Mouse (Mus musculus): ENCODE data around the gene Sipa1l3. TPM values are rescaled to one million over a fixed set of nuclear protein-coding genes. Genes with fewer than 3 reads are reported as not detected.
A peak's percentile ranks its signal among the peaks of the same experiment; 100 is the strongest.

Gene Sipa1l3
- polyA plus RNA-seq, 1 experiment from 2014 or later, result 13.9 TPM

- Histone ChIP-seq H3K4me2 (replicated peaks) (no peak overlapping the region), H3K9ac (no peak overlapping the region), H3K36me3 (no peaks in the 10 kb centered on the region), H3K4me3 (no peak overlapping the region), H3K27me3 (no peaks in the 10 kb centered on the region), H3K27ac (no peak overlapping the region), H3K9me3 (no peaks in the 10 kb centered on the region), H3K4me1 (peaks cover 30% of the 10 kb centered on the region)
- WGBS, result 75% methylated on average over 7 of the region's 7 CpGs
- ATAC-seq (ENCODE audit: low FRiP score, low read depth), result no peak
Measured at GRCm38 (mm10) chr7:29469602-29470344, 48.7 kb downstream of the Sipa1l3 start.

- H3K4me1 ChIP-seq, result peaks cover 30% of the 10 kb centered on the region
- no peak overlapping the region for H3K4me2 ChIP-seq (replicated peaks)
- H3K4me3 ChIP-seq, result no peak overlapping the region
- no peak overlapping the region for H3K27ac ChIP-seq
- H3K36me3 ChIP-seq, result no peaks in the 10 kb centered on the region
- no peak for ATAC-seq (ENCODE audit: low FRiP score, low read depth)
- H3K27me3 ChIP-seq, result no peaks in the 10 kb centered on the region
- no peak overlapping the region for H3K9ac ChIP-seq
- H3K9me3 ChIP-seq, result no peaks in the 10 kb centered on the region
- WGBS, result 90% methylated on average over 5 of the region's 5 CpGs
Measured at GRCm38 (mm10) chr7:29468593-29468992, 49.8 kb downstream of the Sipa1l3 start.

GRCm38 (mm10) chr7:29466585-29466984 is 51.9 kb downstream of the Sipa1l3 start:
- Histone ChIP-seq H3K9ac (no peak overlapping the region), H3K4me1 (peaks cover 29% of the 10 kb centered on the region), H3K27ac (no peak overlapping the region), H3K4me2 (replicated peaks) (no peak overlapping the region), H3K4me3 (no peak overlapping the region), H3K9me3 (no peaks in the 10 kb centered on the region), H3K27me3 (no peaks in the 10 kb centered on the region), H3K36me3 (no peaks in the 10 kb centered on the region)
- WGBS, result 72% methylated on average over 10 of the region's 10 CpGs
- no peak for ATAC-seq (ENCODE audit: low FRiP score, low read depth)

- H3K9ac ChIP-seq, result no peak overlapping the region
- no peak overlapping the region for H3K4me2 ChIP-seq (replicated peaks)
- H3K27ac ChIP-seq, result no peak overlapping the region
- H3K4me1 ChIP-seq, result peaks cover 27% of the 10 kb centered on the region
- no peaks in the 10 kb centered on the region for H3K27me3 ChIP-seq
- no peak overlapping the region for H3K4me3 ChIP-seq
- H3K9me3 ChIP-seq, result no peaks in the 10 kb centered on the region
- no peak for ATAC-seq (ENCODE audit: low FRiP score, low read depth)
- 84% methylated on average over 4 of the region's 4 CpGs for WGBS
- no peaks in the 10 kb centered on the region for H3K36me3 ChIP-seq
Measured at GRCm38 (mm10) chr7:29465736-29466135, 52.7 kb downstream of the Sipa1l3 start.

- Histone ChIP-seq H3K27ac (no peak overlapping the region), H3K9ac (no peak overlapping the region), H3K4me1 (peaks cover 30% of the 10 kb centered on the region), H3K4me3 (no peak overlapping the region), H3K9me3 (no peaks in the 10 kb centered on the region), H3K27me3 (no peaks in the 10 kb centered on the region), H3K36me3 (no peaks in the 10 kb centered on the region), H3K4me2 (replicated peaks) (no peak overlapping the region)
- WGBS, result 86% methylated on average over 3 of the region's 3 CpGs
- no peak for ATAC-seq (ENCODE audit: low FRiP score, low read depth)
Measured at GRCm38 (mm10) chr7:29462820-29463219, 55.6 kb downstream of the Sipa1l3 start.

GRCm38 (mm10) chr7:29462178-29462577 is 56.3 kb downstream of the Sipa1l3 start:
- H3K9ac ChIP-seq, result no peak overlapping the region; the same call in 1 of the 2 replicates
- no peak overlapping the region for H3K27ac ChIP-seq
- H3K27me3 ChIP-seq, result no peaks in the 10 kb centered on the region
- no peaks in the 10 kb centered on the region for H3K36me3 ChIP-seq
- no peak overlapping the region for H3K4me2 ChIP-seq (replicated peaks)
- no peak for ATAC-seq (ENCODE audit: low FRiP score, low read depth)
- no peaks in the 10 kb centered on the region for H3K9me3 ChIP-seq
- 83% methylated on average over 5 of the region's 5 CpGs for WGBS
- H3K4me1 ChIP-seq, result peaks cover 32% of the 10 kb centered on the region
- no peak overlapping the region for H3K4me3 ChIP-seq

- Histone ChIP-seq H3K9me3 (no peaks in the 10 kb centered on the region), H3K9ac (0 out of 2 replicates have a peak overlapping the region, but pooled peaks have one; percentile 19), H3K36me3 (no peaks in the 10 kb centered on the region), H3K4me2 (replicated peaks) (no peak overlapping the region), H3K27me3 (no peaks in the 10 kb centered on the region), H3K27ac (no peak overlapping the region), H3K4me3 (no peak overlapping the region), H3K4me1 (peaks cover 29% of the 10 kb centered on the region)
- WGBS, result 71% methylated on average over 10 of the region's 10 CpGs
- ATAC-seq (ENCODE audit: low FRiP score, low read depth), result no peak
Measured at GRCm38 (mm10) chr7:29461557-29461956, 56.9 kb downstream of the Sipa1l3 start.

- WGBS, result 84% methylated on average over 14 of the region's 14 CpGs
- Histone ChIP-seq H3K4me3 (no peak overlapping the region), H3K4me1 (peaks cover 27% of the 10 kb centered on the region), H3K9me3 (no peaks in the 10 kb centered on the region), H3K4me2 (replicated peaks) (no peak overlapping the region), H3K36me3 (no peaks in the 10 kb centered on the region), H3K9ac (no peak overlapping the region), H3K27ac (no peak overlapping the region; the same call in 1 of the 2 replicates), H3K27me3 (no peaks in the 10 kb centered on the region)
- no peak for ATAC-seq (ENCODE audit: low FRiP score, low read depth)
Measured at GRCm38 (mm10) chr7:29458889-29459740, 59.3 kb downstream of the Sipa1l3 start.

- WGBS, result 66% methylated on average over 6 of the region's 6 CpGs
- Histone ChIP-seq H3K27ac (no peak overlapping the region; the same call in 1 of the 2 replicates), H3K36me3 (no peaks in the 10 kb centered on the region), H3K27me3 (no peaks in the 10 kb centered on the region), H3K4me1 (peaks cover 38% of the 10 kb centered on the region), H3K4me3 (no peak overlapping the region), H3K9me3 (no peaks in the 10 kb centered on the region), H3K4me2 (replicated peaks) (no peak overlapping the region), H3K9ac (no peak overlapping the region)
- ATAC-seq (ENCODE audit: low FRiP score, low read depth), result no peak
Measured at GRCm38 (mm10) chr7:29457772-29458171, 60.7 kb downstream of the Sipa1l3 start.

GRCm38 (mm10) chr7:29456716-29457115 is 61.7 kb downstream of the Sipa1l3 start:
- peaks cover 38% of the 10 kb centered on the region for H3K4me1 ChIP-seq
- H3K36me3 ChIP-seq, result no peaks in the 10 kb centered on the region
- H3K9ac ChIP-seq, result no peak overlapping the region
- WGBS, result 83% methylated on average over 9 of the region's 9 CpGs
- no peaks in the 10 kb centered on the region for H3K9me3 ChIP-seq
- no peak overlapping the region for H3K27ac ChIP-seq
- no peak overlapping the region for H3K4me2 ChIP-seq (replicated peaks)
- no peaks in the 10 kb centered on the region for H3K27me3 ChIP-seq
- no peak for ATAC-seq (ENCODE audit: low FRiP score, low read depth)
- no peak overlapping the region for H3K4me3 ChIP-seq

GRCm38 (mm10) chr7:29455591-29455990 is 62.9 kb downstream of the Sipa1l3 start:
- Histone ChIP-seq H3K27ac (no peak overlapping the region), H3K4me1 (peaks cover 38% of the 10 kb centered on the region), H3K36me3 (no peaks in the 10 kb centered on the region), H3K4me2 (replicated peaks) (no peak overlapping the region), H3K27me3 (no peaks in the 10 kb centered on the region), H3K4me3 (no peak overlapping the region), H3K9ac (no peak overlapping the region), H3K9me3 (no peaks in the 10 kb centered on the region)
- ATAC-seq (ENCODE audit: low FRiP score, low read depth), result no peak
- 77% methylated on average over 6 of the region's 6 CpGs for WGBS

- peaks cover 38% of the 10 kb centered on the region for H3K4me1 ChIP-seq
- ATAC-seq (ENCODE audit: low FRiP score, low read depth), result no peak
- H3K36me3 ChIP-seq, result no peaks in the 10 kb centered on the region
- 75% methylated on average over 7 of the region's 7 CpGs for WGBS
- H3K9me3 ChIP-seq, result no peaks in the 10 kb centered on the region
- H3K27ac ChIP-seq, result no peak overlapping the region
- no peak overlapping the region for H3K4me3 ChIP-seq
- no peak overlapping the region for H3K4me2 ChIP-seq (replicated peaks)
- H3K9ac ChIP-seq, result 0 out of 2 replicates have a peak overlapping the region, but pooled peaks have one; percentile 9
- no peaks in the 10 kb centered on the region for H3K27me3 ChIP-seq
Measured at GRCm38 (mm10) chr7:29454965-29455364, 63.5 kb downstream of the Sipa1l3 start.
